Mouse (Mus musculus) small intestine, adult 2 months (tissue): ENCODE measurements around the gene 1700016H13Rik.

ENCODE experiments used
- CTCF ChIP-seq: fragments of 200-500 bp; IDR thresholded peaks from 2 replicates; pipeline ENCODE4 v1.5.1; 2012; ENCODE audit warnings: low read depth, mild to moderate bottlenecking, control low read depth, inconsistent platforms, low read length, moderate library complexity, mixed read lengths; ENCODE audit not compliant: insufficient replicate concordance, insufficient read length; ENCODE audit errors: extremely low read depth
- POLR2A ChIP-seq: fragments of 200-500 bp; IDR thresholded peaks from 2 replicates; pipeline ENCODE4 v1.6.1; 2012; ENCODE audit warnings: low read depth, mild to moderate bottlenecking, control low read depth, inconsistent platforms, low read length, moderate library complexity

GRCm38 (mm10) chr5:103603115-103603893 is 52.5 kb downstream of the 1700016H13Rik start:
- TF ChIP-seq CTCF (no peak), POLR2A (no peak)
